Mouse (Mus musculus) brain, embryonic 14.5 days (tissue): ENCODE measurements at regions not wholly inside any gene's neighbourhood (a gene's known extent, or its start where the extent isn't known, plus 50 kb on each side); places are given as distances from the start of the nearest gene placed in this dataset.

Source experiments
- CTCF ChIP-seq: fragments of 200-500 bp; IDR thresholded peaks from 2 replicates; pipeline ENCODE4 v1.5.1; 2012; ENCODE audit warnings: inconsistent platforms, mild to moderate bottlenecking, moderate library complexity, borderline replicate concordance; ENCODE audit not compliant: insufficient read depth, insufficient read length; ENCODE audit errors: extremely low read depth
- POLR2A ChIP-seq: fragments of 200-500 bp; IDR thresholded peaks from 2 replicates; pipeline ENCODE4 v1.6.1; 2012; ENCODE audit warnings: mild to moderate bottlenecking, inconsistent platforms, borderline replicate concordance; ENCODE audit not compliant: poor library complexity, insufficient read depth, insufficient read length, severe bottlenecking; ENCODE audit errors: extremely low read depth

DNA sequence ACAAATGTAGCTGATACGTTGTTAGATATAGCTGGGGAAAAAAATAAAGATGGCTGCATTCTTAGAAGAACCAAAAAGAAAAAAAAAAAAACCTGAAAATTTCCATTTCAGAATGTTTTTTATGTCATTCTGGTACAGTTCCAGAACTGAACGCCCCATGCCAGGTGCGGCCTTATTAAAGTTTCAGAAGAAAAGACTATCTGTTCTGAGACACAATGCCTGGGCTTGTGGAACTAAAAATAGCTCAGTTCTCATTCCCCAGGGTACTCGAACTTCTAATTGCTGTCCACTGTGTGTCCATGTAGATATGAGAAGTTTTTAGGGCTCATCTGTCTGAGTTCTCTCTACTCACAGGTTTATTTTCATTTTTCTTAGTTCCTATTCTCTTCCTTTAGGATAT is 131.7 kb upstream of the Adamts9 start:
- TF ChIP-seq POLR2A (no peak), CTCF (no peak)
